Mouse (Mus musculus) MEL (cell line): ENCODE measurements around the gene Ces2a. TPM values are rescaled to one million over a fixed set of nuclear protein-coding genes. Genes with fewer than 3 reads are reported as not detected.

Experiments used
- DNase-seq: peaks from one replicate; pipeline ENCODE4 v3.0.0; 2011; ENCODE audit warnings: low read depth, low spot score
- H3K27ac ChIP-seq: 2 replicates; pipeline ENCODE4 v1.5.1; 2012; ENCODE audit warnings: low read depth, mild to moderate bottlenecking, control low read depth, low read length, moderate library complexity; ENCODE audit not compliant: control insufficient read depth
- H3K27me3 ChIP-seq, 2 experiments: fragments of 150-350 bp in 1 of 2; sonication (generic) in 1 of 2; 2 replicates each; pipeline ENCODE4 v1.6.1; 2012; ENCODE audit warnings: low read length in 2 of 2, mild to moderate bottlenecking in 2 of 2, improper control_type of control experiment in 1 of 2, moderate library complexity in 1 of 2; ENCODE audit not compliant: insufficient read depth in 2 of 2, control insufficient read depth in 1 of 2
- H3K36me3 ChIP-seq, 2 experiments: 2 replicates each; pipeline ENCODE4 v1.6.1; 2012 to 2014; ENCODE audit warnings: low read length in 2 of 2, improper control_type of control experiment in 1 of 2, inconsistent platforms in 1 of 2, mild to moderate bottlenecking in 1 of 2; ENCODE audit not compliant: insufficient read depth in 2 of 2, control insufficient read depth in 1 of 2
- H3K4me1 ChIP-seq, 2 experiments: fragments of 150-350 bp in 1 of 2; sonication (generic) in 1 of 2; 2 replicates each; pipeline ENCODE4 v1.6.1; 2012; ENCODE audit warnings: low read length in 2 of 2, improper control_type of control experiment in 1 of 2, mild to moderate bottlenecking in 1 of 2; ENCODE audit not compliant: insufficient read depth in 2 of 2, control insufficient read depth in 1 of 2
- H3K4me3 ChIP-seq, 2 experiments: fragments of 150-350 bp in 1 of 2; sonication (generic) in 1 of 2; 2 replicates each; pipeline ENCODE4 v1.5.1; 2012; ENCODE audit warnings: low read depth in 2 of 2, low read length in 2 of 2, mild to moderate bottlenecking in 2 of 2, moderate library complexity in 2 of 2, control low read depth in 1 of 2, improper control_type of control experiment in 1 of 2; ENCODE audit not compliant: control insufficient read depth in 1 of 2, insufficient read depth in 1 of 2
- H3K79me2 ChIP-seq: 2 replicates; pipeline ENCODE4 v1.6.1; 2012; ENCODE audit warnings: mild to moderate bottlenecking, low read length, moderate library complexity; ENCODE audit not compliant: control insufficient read depth, poor library complexity, insufficient read depth
- H3K9ac ChIP-seq: 2 replicates; pipeline ENCODE4 v1.6.1; 2012; ENCODE audit warnings: low read depth, mild to moderate bottlenecking, control low read depth, low read length, moderate library complexity; ENCODE audit not compliant: control insufficient read depth, poor library complexity, severe bottlenecking
- H3K9me3 ChIP-seq: fragments of 150-350 bp; sonication (generic); replicated peaks from 2 replicates; pipeline ENCODE4 v1.6.1; 2012; ENCODE audit warnings: mild to moderate bottlenecking, low read length, improper control_type of control experiment, moderate library complexity; ENCODE audit not compliant: insufficient read depth
- BHLHE40 ChIP-seq: IDR thresholded peaks from 2 replicates; pipeline ENCODE4 v1.6.1; 2012; ENCODE audit warnings: low read depth, mild to moderate bottlenecking, inconsistent platforms, low read length, improper control_type of control experiment, borderline replicate concordance
- CHD1 ChIP-seq: IDR thresholded peaks from 2 replicates; pipeline ENCODE4 v1.6.1; 2012; ENCODE audit warnings: low read depth, mild to moderate bottlenecking, inconsistent platforms, low read length, improper control_type of control experiment
- CTCF ChIP-seq, 3 experiments: IDR thresholded peaks in 2 of 3; conservative IDR thresholded peaks in 1 of 3; 2 replicates each; pipeline ENCODE4 v1.5.1; 2011 to 2012; ENCODE audit warnings: low read length in 3 of 3, low read depth in 2 of 3, mild to moderate bottlenecking in 2 of 3, improper control_type of control experiment in 1 of 3, inconsistent platforms in 1 of 3, mixed read lengths in 1 of 3, moderate library complexity in 1 of 3; ENCODE audit not compliant: control insufficient read depth in 1 of 3, insufficient read depth in 1 of 3, poor library complexity in 1 of 3, severe bottlenecking in 1 of 3
- E2F4 ChIP-seq: IDR thresholded peaks from 2 replicates; pipeline ENCODE4 v1.6.1; 2011; ENCODE audit warnings: low read depth, low read length, improper control_type of control experiment, borderline replicate concordance
- ELF1 ChIP-seq: IDR thresholded peaks from 2 replicates; pipeline ENCODE4 v1.6.1; 2014; ENCODE audit warnings: low read depth, mild to moderate bottlenecking, inconsistent platforms, low read length, improper control_type of control experiment, moderate library complexity
- EP300 ChIP-seq, 2 experiments: IDR thresholded peaks; 2 replicates each; pipeline ENCODE4 v1.6.1; 2011; ENCODE audit warnings: improper control_type of control experiment in 2 of 2, low read length in 2 of 2, low read depth in 1 of 2, mild to moderate bottlenecking in 1 of 2
- ETS1 ChIP-seq: IDR thresholded peaks from 2 replicates; pipeline ENCODE4 v1.6.1; 2012; ENCODE audit warnings: low read depth, mild to moderate bottlenecking, inconsistent platforms, low read length, improper control_type of control experiment, moderate library complexity
- GABPA ChIP-seq: IDR thresholded peaks from 2 replicates; pipeline ENCODE4 v1.6.1; 2012; ENCODE audit warnings: low read depth, mild to moderate bottlenecking, inconsistent platforms, low read length, improper control_type of control experiment, moderate library complexity
- GATA1 ChIP-seq: IDR thresholded peaks from 2 replicates; pipeline ENCODE4 v1.6.1; 2011; ENCODE audit warnings: low read depth, low read length, improper control_type of control experiment
- HCFC1 ChIP-seq: IDR thresholded peaks from 2 replicates; pipeline ENCODE4 v1.6.1; 2012; ENCODE audit warnings: low read depth, mild to moderate bottlenecking, inconsistent platforms, low read length, improper control_type of control experiment, moderate library complexity
- JUND ChIP-seq: IDR thresholded peaks from 2 replicates; pipeline ENCODE4 v1.6.1; 2011; ENCODE audit warnings: low read depth, mild to moderate bottlenecking, improper control_type of control experiment, low read length
- KAT2A ChIP-seq: conservative IDR thresholded peaks from 2 replicates; pipeline ENCODE4 v1.6.1; 2012; ENCODE audit warnings: low read depth, low read length, improper control_type of control experiment, inconsistent platforms
- MAX ChIP-seq: IDR thresholded peaks from 2 replicates; pipeline ENCODE4 v1.6.1; 2011; ENCODE audit warnings: low read length, improper control_type of control experiment
- MAZ ChIP-seq: IDR thresholded peaks from 2 replicates; pipeline ENCODE4 v1.6.1; 2012; ENCODE audit warnings: low read depth, mild to moderate bottlenecking, inconsistent platforms, low read length, improper control_type of control experiment
- MEF2A ChIP-seq: IDR thresholded peaks from 2 replicates; pipeline ENCODE4 v1.6.1; 2014; ENCODE audit warnings: low read depth, mild to moderate bottlenecking, inconsistent platforms, low read length, improper control_type of control experiment; ENCODE audit not compliant: poor library complexity, insufficient replicate concordance, severe bottlenecking; ENCODE audit errors: extremely low read depth
- MXI1 ChIP-seq: IDR thresholded peaks from 2 replicates; pipeline ENCODE4 v1.6.1; 2011; ENCODE audit warnings: mild to moderate bottlenecking, low read depth, low read length, improper control_type of control experiment
- MYB ChIP-seq: IDR thresholded peaks from 2 replicates; pipeline ENCODE4 v1.6.1; 2011; ENCODE audit warnings: mild to moderate bottlenecking, low read depth, low read length, improper control_type of control experiment
- MYC ChIP-seq: IDR thresholded peaks from 2 replicates; pipeline ENCODE4 v1.6.1; 2011; ENCODE audit warnings: low read depth, mild to moderate bottlenecking, low read length, improper control_type of control experiment, moderate library complexity
- NELFE ChIP-seq: IDR thresholded peaks from 2 replicates; pipeline ENCODE4 v1.6.1; 2011; ENCODE audit warnings: low read depth, low read length, improper control_type of control experiment
- POLR2A ChIP-seq, 2 experiments: IDR thresholded peaks; 2 replicates each; pipeline ENCODE4 v1.6.1; 2011 to 2012; ENCODE audit warnings: low read length in 2 of 2, mild to moderate bottlenecking in 2 of 2, control low read depth in 1 of 2, improper control_type of control experiment in 1 of 2, low read depth in 1 of 2, moderate library complexity in 1 of 2; ENCODE audit not compliant: control insufficient read depth in 1 of 2, insufficient read depth in 1 of 2, poor library complexity in 1 of 2
- POLR2AphosphoS2 ChIP-seq: IDR thresholded peaks from 2 replicates; pipeline ENCODE4 v1.6.1; 2011; ENCODE audit warnings: low read length, improper control_type of control experiment
- RAD21 ChIP-seq: IDR thresholded peaks from 2 replicates; pipeline ENCODE4 v1.6.1; 2011; ENCODE audit warnings: mild to moderate bottlenecking, low read depth, low read length, improper control_type of control experiment
- RCOR1 ChIP-seq: IDR thresholded peaks from 2 replicates; pipeline ENCODE4 v1.6.1; 2012; ENCODE audit warnings: low read depth, mild to moderate bottlenecking, inconsistent platforms, low read length, improper control_type of control experiment
- SIN3A ChIP-seq: IDR thresholded peaks from 2 replicates; pipeline ENCODE4 v1.6.1; 2012; ENCODE audit warnings: low read length, improper control_type of control experiment, inconsistent platforms
- SMC3 ChIP-seq: IDR thresholded peaks from 2 replicates; pipeline ENCODE4 v1.6.1; 2011; ENCODE audit warnings: low read depth, low read length, improper control_type of control experiment
- TAL1 ChIP-seq: IDR thresholded peaks from 2 replicates; pipeline ENCODE4 v1.6.1; 2012; ENCODE audit warnings: mild to moderate bottlenecking, inconsistent platforms, low read length, moderate library complexity, mixed read lengths
- TBP ChIP-seq: IDR thresholded peaks from 2 replicates; pipeline ENCODE4 v1.8.0; 2011; ENCODE audit warnings: low read depth, low read length, improper control_type of control experiment
- TCF12 ChIP-seq: IDR thresholded peaks from 2 replicates; pipeline ENCODE4 v1.6.1; 2014; ENCODE audit warnings: low read depth, mild to moderate bottlenecking, inconsistent platforms, low read length, improper control_type of control experiment, moderate library complexity
- ZC3H11A ChIP-seq: IDR thresholded peaks from 2 replicates; pipeline ENCODE4 v1.6.1; 2012; ENCODE audit warnings: low read depth, mild to moderate bottlenecking, inconsistent platforms, low read length, improper control_type of control experiment
- ZMIZ1 ChIP-seq: IDR thresholded peaks from 2 replicates; pipeline ENCODE4 v1.6.1; 2012; ENCODE audit warnings: low read depth, mild to moderate bottlenecking, inconsistent platforms, low read length, improper control_type of control experiment, moderate library complexity
- polyA plus RNA-seq, 2 experiments: library from polyadenylated mRNA; stranded (reverse) in 1 of 2; unstranded in 1 of 2; fragments of >175 nt in 1 of 2; fragments of >200 nt in 1 of 2; gene quantifications; 2 replicates each; pipeline versions ENCODE4 v1.2.1 to v1.2.4; 2012; ENCODE audit warnings: low replicate concordance in 2 of 2, low read depth in 1 of 2; ENCODE audit not compliant: insufficient read length in 2 of 2, insufficient read depth in 1 of 2, missing spikeins in 1 of 2
- total RNA-seq: library from RNA; depleted of rRNA; stranded (reverse); fragments of 300-350 nt; gene quantifications from 2 replicates; pipeline ENCODE4 v1.2.3, GENCODE M21; 2012

Gene Ces2a
- total and polyA plus RNA-seq, 3 experiments = not detected

GRCm38 (mm10) chr8:104788929-104789328 lies 55.1 kb downstream of the Ces2a start:
- Histone ChIP-seq H3K9me3 (no peaks in the 10 kb centered on the region), H3K4me1 (peaks cover 2 to 25% of the 10 kb centered on the region in 2 experiments; a peak in 3 of 4 replicates), H3K36me3 (peaks cover 0 to 22% of the 10 kb centered on the region in 2 experiments; a peak in 2 of 4 replicates), H3K27me3 (no peaks in the 10 kb centered on the region), H3K79me2 (no peaks in the 10 kb centered on the region), H3K4me3 (no peak overlapping the region), H3K27ac (no peak overlapping the region), H3K9ac (no peak overlapping the region)
- TF ChIP-seq ZMIZ1 (no peak), ELF1 (no peak), JUND (no peak), MAX (no peak), MYC (no peak), CTCF (IDR thresholded peaks at IDR 0.05 in 2 of 3, conservative IDR thresholded peaks at IDR 0.05 in 1 of 3; ENCODE audit: control insufficient read depth in 1 of 3, insufficient read depth in 1 of 3, low read depth in 2 of 3, low read length in 3 of 3, poor library complexity in 1 of 3, severe bottlenecking in 1 of 3) (no peak), GABPA (no peak), NELFE (no peak), E2F4 (no peak), TBP (no peak), SMC3 (no peak), POLR2AphosphoS2 (no peak), ZC3H11A (no peak), POLR2A (IDR thresholded peaks at IDR 0.05; ENCODE audit: control insufficient read depth in 1 of 2, insufficient read depth in 1 of 2, low read depth in 1 of 2, low read length in 2 of 2, poor library complexity in 1 of 2) (no peak), RCOR1 (no peak)
- DNase-seq = no peak

- Histone ChIP-seq H3K4me3 (peak overlapping the region; percentile 17 to 28; a peak in 1 of 4 replicates), H3K36me3 (peaks cover 0 to 22% of the 10 kb centered on the region in 2 experiments; a peak in 2 of 4 replicates)
- TF ChIP-seq ELF1 (peak; percentile 61; the same call in 1 of the 2 replicates), ETS1 (peak; percentile 54), GATA1 (peak; percentile 50), MXI1 (peak; percentile 61; the same call in 1 of the 2 replicates), CHD1 (no peak), MAZ (no peak), GABPA (no peak), SMC3 (peak; percentile 53), EP300 (IDR thresholded peaks at IDR 0.05; ENCODE audit: low read depth in 1 of 2, low read length in 2 of 2) (peak; percentile 40 to 50), CTCF (IDR thresholded peaks at IDR 0.05 in 2 of 3, conservative IDR thresholded peaks at IDR 0.05 in 1 of 3; ENCODE audit: control insufficient read depth in 1 of 3, insufficient read depth in 1 of 3, low read depth in 2 of 3, low read length in 3 of 3, poor library complexity in 1 of 3, severe bottlenecking in 1 of 3) (peak; percentile 2 to 67 (median 63); a peak in 4 of 6 replicates), BHLHE40 (no peak), RAD21 (peak; percentile 46), ZC3H11A (peak; percentile 27), SIN3A (peak; percentile 61), MYC (no peak), MAX (peak; percentile 56; the same call in 1 of the 2 replicates), HCFC1 (no peak), MEF2A (no peak), TAL1 (0 out of 2 replicates have a peak, but pooled peaks have one; percentile 12), TCF12 (no peak), MYB (no peak), KAT2A (no peak), NELFE (no peak)
These were observed 56.3 kb downstream of the Ces2a start for GRCm38 (mm10) chr8:104789886-104790680.

More at GRCm38 (mm10) chr8:104789886-104790680, 56.3 kb downstream of the Ces2a start:
- no peaks in the 10 kb centered on the region for H3K79me2 ChIP-seq
- peak; percentile 67 for DNase-seq
- H3K4me1 ChIP-seq = peaks cover 2 to 28% of the 10 kb centered on the region in 2 experiments; a peak in 3 of 4 replicates
- H3K27ac ChIP-seq = peak overlapping the region; percentile 74
- no peaks in the 10 kb centered on the region for H3K9me3 ChIP-seq
- no peaks in the 10 kb centered on the region for H3K27me3 ChIP-seq
- H3K9ac ChIP-seq = peak overlapping the region; percentile 34; the same call in 1 of the 2 replicates
